Mouse (Mus musculus) testis, adult 2 months (tissue): Measurements from ENCODE around the gene Arhgef3.

Source experiments
- CTCF ChIP-seq: fragments of 200-500 bp; IDR thresholded peaks from 2 replicates; pipeline ENCODE4 v1.5.1; 2012; ENCODE audit warnings: low read depth, mild to moderate bottlenecking, inconsistent platforms, low read length, moderate library complexity; ENCODE audit not compliant: control insufficient read depth, insufficient read depth, insufficient replicate concordance
- POLR2A ChIP-seq: fragments of 200-500 bp; IDR thresholded peaks from 2 replicates; pipeline ENCODE4 v1.6.1; 2012; ENCODE audit warnings: low read depth, mild to moderate bottlenecking, inconsistent platforms, low read length, moderate library complexity; ENCODE audit not compliant: control insufficient read depth

DNA sequence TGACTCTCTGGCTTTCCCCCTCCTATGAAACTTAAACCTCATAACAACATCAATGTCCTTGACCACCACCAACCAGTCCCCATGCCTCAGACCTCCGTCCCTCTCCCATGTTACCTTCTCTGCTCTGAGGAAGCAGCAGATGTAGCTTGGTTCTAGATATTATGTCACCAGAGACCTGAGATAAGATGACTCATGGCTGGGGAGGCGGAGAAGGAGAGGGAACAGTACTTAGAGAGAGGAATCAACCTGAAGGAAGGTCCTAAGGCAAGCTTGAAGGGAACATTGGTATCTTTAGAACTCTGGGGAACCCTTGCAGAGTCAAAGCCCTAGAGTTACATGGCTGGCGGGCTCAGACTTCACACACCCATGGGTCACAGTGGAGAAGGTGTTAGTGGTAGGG is 25.3 kb downstream of the Arhgef3 start:
- TF ChIP-seq POLR2A (no peak), CTCF (no peak)
